In the genomic region with DNA sequence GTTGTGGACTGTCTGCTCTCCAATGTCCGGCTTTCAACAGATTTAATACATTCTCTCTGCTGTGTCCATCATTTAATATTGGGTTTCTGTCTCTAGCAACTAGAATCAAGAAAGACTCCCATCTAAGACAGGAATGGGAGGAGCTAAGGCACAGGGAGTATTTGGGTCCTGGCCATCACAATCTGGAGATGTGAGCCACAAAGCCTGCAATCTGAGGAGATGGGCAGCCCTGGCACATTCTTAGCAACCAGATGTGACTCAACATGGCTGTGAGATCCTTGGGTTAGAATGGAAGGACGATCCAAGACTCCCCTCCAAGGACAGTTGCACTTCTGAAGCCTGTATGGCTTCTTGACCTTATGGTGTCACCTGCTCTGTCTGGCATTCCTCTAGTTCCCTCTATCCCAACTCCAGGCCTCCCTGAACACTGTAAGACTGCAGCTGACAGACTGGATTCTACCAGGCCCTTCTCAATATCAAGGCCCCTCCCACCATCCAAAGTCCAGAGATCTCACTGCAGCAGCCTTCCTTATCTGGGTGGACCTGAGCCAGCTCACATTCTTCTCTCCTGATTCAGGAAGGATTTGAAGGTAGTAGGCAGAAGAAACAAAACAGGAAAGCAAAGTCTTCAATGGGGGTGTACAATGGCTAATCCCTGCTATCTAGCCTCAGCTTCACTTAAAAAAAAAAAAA, we compare ENCODE assay signal across 18 mouse cellular contexts. TPM values are rescaled to one million over a fixed set of nuclear protein-coding genes. Genes with fewer than 3 reads are reported as not detected.
DNase-seq lines count a peak whose midpoint lies in the region; ATAC-seq and TF ChIP-seq lines count a peak whose summit lies in the region.
"Had no signal": no experiment of that assay in that cellular context is flagged by ENCODE, and none has a peak within 500 bp of the region (broad histone marks: within the 10 kb centered on the region; RNA-seq: fewer than 3 reads in every experiment).

No protein-coding gene starts in this region.

- no peaks in the 10 kb centered on the region for H3K36me3 ChIP-seq in heart, embryonic 14.5 days (ENCODE audit: control insufficient read depth, insufficient read depth, low read length)
- H3K36me3 ChIP-seq in heart, embryonic 10.5 days = no peaks in the 10 kb centered on the region
- H3K36me3 ChIP-seq in intestine, postnatal 0 days (ENCODE audit: control insufficient read depth, insufficient read depth) = no peaks in the 10 kb centered on the region
- H3K36me3 ChIP-seq in stomach, embryonic 15.5 days = no peaks in the 10 kb centered on the region
- H3K36me3 ChIP-seq: liver, embryonic 15.5 days; neural tube, embryonic 13.5 days had no signal

- no peak overlapping the region for H3K4me3 ChIP-seq in heart, embryonic 14.5 days (ENCODE audit: control insufficient read depth in 1 of 2, insufficient read depth in 1 of 2, low read depth in 1 of 2, low read length in 2 of 2)
- no peak overlapping the region for H3K4me3 ChIP-seq in heart, embryonic 10.5 days
- H3K4me3 ChIP-seq in lung, adult 2 months (replicated peaks; ENCODE audit: extremely low read depth, low read depth, low read length) = no peak overlapping the region
- H3K4me3 ChIP-seq in intestine, postnatal 0 days (ENCODE audit: low read depth, low read length) = no peak overlapping the region
- H3K4me3 ChIP-seq in stomach, embryonic 15.5 days (replicated peaks) = no peak overlapping the region
- H3K4me3 ChIP-seq: liver, embryonic 15.5 days; neural tube, embryonic 13.5 days had no signal

- peak; percentile 66 for ATAC-seq in heart, embryonic 14.5 days (ENCODE audit: insufficient number of reproducible peaks, insufficient read depth, low FRiP score, low read depth)
- peak; percentile 86 for ATAC-seq in intestine, postnatal 0 days
- peak; percentile 76 for ATAC-seq in stomach, embryonic 15.5 days (ENCODE audit: insufficient read depth, low FRiP score, low read depth)
- ATAC-seq: activated CD4-positive, CD25-positive, alpha-beta regulatory T cell, adult 4 months; CD4-positive, CD25-positive, alpha-beta regulatory T cell, adult 4 months; forebrain, embryonic 14.5 days had no signal

- no peak for TF ChIP-seq CTCF in lung, adult 2 months (IDR thresholded peaks at IDR 0.05; ENCODE audit: insufficient read depth, low read length)
- no peak for TF ChIP-seq CTCF in intestine, postnatal 0 days (IDR thresholded peaks at IDR 0.05; ENCODE audit: low read depth)

- TF ChIP-seq POLR2A in lung, adult 2 months (IDR thresholded peaks at IDR 0.05; ENCODE audit: borderline replicate concordance, extremely low read depth, low read depth, low read length) = no peak

- no peaks in the 10 kb centered on the region for H3K27me3 ChIP-seq in heart, embryonic 14.5 days (ENCODE audit: control insufficient read depth, insufficient read depth, low read length)
- H3K27me3 ChIP-seq in heart, embryonic 10.5 days (ENCODE audit: insufficient read depth, poor library complexity, severe bottlenecking) = no peaks in the 10 kb centered on the region
- no peaks in the 10 kb centered on the region for H3K27me3 ChIP-seq in intestine, postnatal 0 days (replicated peaks; ENCODE audit: control insufficient read depth, insufficient read depth, low read length)
- H3K27me3 ChIP-seq in stomach, embryonic 15.5 days (replicated peaks) = no peaks in the 10 kb centered on the region
- H3K27me3 ChIP-seq: liver, embryonic 15.5 days; neural tube, embryonic 13.5 days had no signal

- WGBS in heart, embryonic 14.5 days = 50% methylated on average over 2 of the region's 2 CpGs
- 53% methylated on average over 2 of the region's 2 CpGs for WGBS in heart, embryonic 10.5 days
- 63% methylated on average over 2 of the region's 2 CpGs for WGBS in lung, adult 2 months
- 51% methylated on average over 2 of the region's 2 CpGs for WGBS in intestine, postnatal 0 days
- WGBS in stomach, embryonic 15.5 days = 71% methylated on average over 2 of the region's 2 CpGs

- H3K4me1 ChIP-seq in heart, embryonic 14.5 days (ENCODE audit: control insufficient read depth in 2 of 2, insufficient read depth in 2 of 2, low read length in 2 of 2) = peaks cover 20 to 28% of the 10 kb centered on the region in 2 experiments
- H3K4me1 ChIP-seq in heart, embryonic 10.5 days = peaks cover 26% of the 10 kb centered on the region
- H3K4me1 ChIP-seq in lung, adult 2 months (ENCODE audit: control insufficient read depth, insufficient read depth, low read length) = no peaks in the 10 kb centered on the region; the same call in 1 of the 2 replicates
- 0 out of 2 replicates have a peak, but pooled peaks cover 15% of the 10 kb centered on the region for H3K4me1 ChIP-seq in intestine, postnatal 0 days (replicated peaks; ENCODE audit: control insufficient read depth, insufficient read depth, low read length)
- peaks cover 9% of the 10 kb centered on the region; the same call in 1 of the 2 replicates for H3K4me1 ChIP-seq in stomach, embryonic 15.5 days

- H3K9me3 ChIP-seq in heart, embryonic 14.5 days (ENCODE audit: control insufficient read depth, low read length) = no peaks in the 10 kb centered on the region
- H3K9me3 ChIP-seq in heart, embryonic 10.5 days = no peaks in the 10 kb centered on the region
- no peaks in the 10 kb centered on the region for H3K9me3 ChIP-seq in intestine, postnatal 0 days (ENCODE audit: control insufficient read depth)
- H3K9me3 ChIP-seq in stomach, embryonic 15.5 days = no peaks in the 10 kb centered on the region
- H3K9me3 ChIP-seq: liver, embryonic 15.5 days; neural tube, embryonic 13.5 days had no signal

- DNase-seq in heart, embryonic 10.5 days (ENCODE audit: low spot score) = no peak
- peak; percentile 32 for DNase-seq in lung, postnatal 25 days (ENCODE audit: low spot score)
- no peak for DNase-seq in lung, adult 2 months
- no peak for DNase-seq in testis, postnatal 14 days (ENCODE audit: low spot score)
- no peak for DNase-seq in right cerebral cortex, postnatal 14 days
- DNase-seq: cerebellum, adult 9-11 months; embryo, embryonic 11 days; gastrocnemius, postnatal 14 days; left cerebral cortex, postnatal 4 days; retina, postnatal 1 day had no signal

- peak overlapping the region; percentile 75 to 79 for H3K27ac ChIP-seq in heart, embryonic 14.5 days (replicated peaks in 1 of 2; ENCODE audit: control insufficient read depth in 1 of 2, insufficient read depth in 1 of 2, low read depth in 2 of 2, low read length in 2 of 2)
- no peak overlapping the region for H3K27ac ChIP-seq in heart, embryonic 10.5 days
- peak overlapping the region; percentile 79 for H3K27ac ChIP-seq in intestine, postnatal 0 days (ENCODE audit: low read depth, low read length)
- H3K27ac ChIP-seq in stomach, embryonic 15.5 days = peak overlapping the region; percentile 74; the same call in 1 of the 2 replicates
- H3K27ac ChIP-seq: liver, embryonic 15.5 days; neural tube, embryonic 13.5 days had no signal

- no peak overlapping the region for H3K4me2 ChIP-seq in heart, embryonic 14.5 days (ENCODE audit: low read length)
- 0 out of 2 replicates have a peak overlapping the region, but pooled peaks have one; percentile 30 for H3K4me2 ChIP-seq in intestine, postnatal 0 days (replicated peaks; ENCODE audit: low read depth)
- no peak overlapping the region for H3K4me2 ChIP-seq in stomach, embryonic 15.5 days
- H3K4me2 ChIP-seq: liver, embryonic 15.5 days; neural tube, embryonic 13.5 days had no signal

- H3K9ac ChIP-seq in heart, embryonic 14.5 days (ENCODE audit: low read length) = no peak overlapping the region
- no peak overlapping the region for H3K9ac ChIP-seq in intestine, postnatal 0 days (ENCODE audit: low read depth, low read length)
- H3K9ac ChIP-seq in stomach, embryonic 15.5 days = no peak overlapping the region
- H3K9ac ChIP-seq: liver, embryonic 15.5 days had no signal

RNA-seq across cellular contexts. Expression of gene Arfgap1, which starts 4.3 kb away (rescaled TPM):
- polyA plus RNA-seq in heart, embryonic 14.5 days (2014; fragmentation: Nextera tagmentation; extraction: Ambion mirVana) = 53.7 and 59.0 TPM in 2 replicates
- polyA plus RNA-seq in heart, embryonic 10.5 days (2016; fragmentation: Nextera tagmentation; extraction: Ambion mirVana) = 101 and 104 TPM in 2 replicates
- polyA plus RNA-seq in lung, adult 2 months (2012; rRNA removed) = 38.6 and 46.3 TPM in 2 replicates
- polyA plus RNA-seq in intestine, postnatal 0 days (2015; fragmentation: Nextera tagmentation; extraction: Ambion mirVana) = 44.0 and 51.9 TPM in 2 replicates
- 92.7 and 103 TPM in 2 replicates for polyA plus RNA-seq in stomach, embryonic 15.5 days (2015; fragmentation: Nextera tagmentation; extraction: Ambion mirVana)

RNA-seq across cellular contexts. Expression of gene Nkain4, which starts 8.3 kb away (rescaled TPM):
- polyA plus RNA-seq in heart, embryonic 14.5 days (2014; fragmentation: Nextera tagmentation; extraction: Ambion mirVana) = 47.5 and 57.4 TPM in 2 replicates
- 19.3 and 24.4 TPM in 2 replicates for polyA plus RNA-seq in heart, embryonic 10.5 days (2016; fragmentation: Nextera tagmentation; extraction: Ambion mirVana)
- polyA plus RNA-seq in lung, adult 2 months (2012; rRNA removed) = 87.4 and 123 TPM in 2 replicates
- 22.9 and 25.9 TPM in 2 replicates for polyA plus RNA-seq in intestine, postnatal 0 days (2015; fragmentation: Nextera tagmentation; extraction: Ambion mirVana)
- 50.8 and 52.4 TPM in 2 replicates for polyA plus RNA-seq in stomach, embryonic 15.5 days (2015; fragmentation: Nextera tagmentation; extraction: Ambion mirVana)
- polyA plus RNA-seq: activated CD4-positive, CD25-positive, alpha-beta regulatory T cell, adult 4 months; CD4-positive, CD25-positive, alpha-beta regulatory T cell, adult 4 months had no signal

RNA-seq across cellular contexts. Expression of gene Col20a1, which starts 23.6 kb away (rescaled TPM):
- 0.12 and 0.36 TPM in 2 replicates for polyA plus RNA-seq in heart, embryonic 14.5 days (2014; fragmentation: Nextera tagmentation; extraction: Ambion mirVana)
- 0.11 and 0.20 TPM in 2 replicates for polyA plus RNA-seq in heart, embryonic 10.5 days (2016; fragmentation: Nextera tagmentation; extraction: Ambion mirVana)
- 3.2 TPM in 2 replicates for polyA plus RNA-seq in lung, adult 2 months (2012; rRNA removed)
- 0.43 and 0.80 TPM in 2 replicates for polyA plus RNA-seq in intestine, postnatal 0 days (2015; fragmentation: Nextera tagmentation; extraction: Ambion mirVana)
- 0.71 and 1.1 TPM in 2 replicates for polyA plus RNA-seq in stomach, embryonic 15.5 days (2015; fragmentation: Nextera tagmentation; extraction: Ambion mirVana)

RNA-seq across cellular contexts. Expression of gene Birc7, which starts 33.9 kb away (rescaled TPM):
- polyA plus RNA-seq in heart, embryonic 14.5 days (2014; fragmentation: Nextera tagmentation; extraction: Ambion mirVana) = 0.39 TPM in 1 of 2 replicates, not detected in the other
- 0.09 TPM in 1 of 2 replicates, not detected in the other for polyA plus RNA-seq in heart, embryonic 10.5 days (2016; fragmentation: Nextera tagmentation; extraction: Ambion mirVana)
- not detected in 2 replicates for polyA plus RNA-seq in lung, adult 2 months (2012; rRNA removed)
- polyA plus RNA-seq in intestine, postnatal 0 days (2015; fragmentation: Nextera tagmentation; extraction: Ambion mirVana) = not detected in 2 replicates
- 0.14 TPM in 1 of 2 replicates, not detected in the other for polyA plus RNA-seq in stomach, embryonic 15.5 days (2015; fragmentation: Nextera tagmentation; extraction: Ambion mirVana)
- polyA plus RNA-seq: activated CD4-positive, CD25-positive, alpha-beta regulatory T cell, adult 4 months; CD4-positive, CD25-positive, alpha-beta regulatory T cell, adult 4 months; forebrain, embryonic 14.5 days; liver, embryonic 15.5 days had no signal

RNA-seq across cellular contexts. Expression of gene Ythdf1, which starts 42.0 kb away (rescaled TPM):
- 42.6 and 45.7 TPM in 2 replicates for polyA plus RNA-seq in heart, embryonic 14.5 days (2014; fragmentation: Nextera tagmentation; extraction: Ambion mirVana)
- polyA plus RNA-seq in heart, embryonic 10.5 days (2016; fragmentation: Nextera tagmentation; extraction: Ambion mirVana) = 42.3 and 43.9 TPM in 2 replicates
- polyA plus RNA-seq in lung, adult 2 months (2012; rRNA removed) = 28.2 and 42.9 TPM in 2 replicates
- 24.2 and 26.8 TPM in 2 replicates for polyA plus RNA-seq in intestine, postnatal 0 days (2015; fragmentation: Nextera tagmentation; extraction: Ambion mirVana)
- polyA plus RNA-seq in stomach, embryonic 15.5 days (2015; fragmentation: Nextera tagmentation; extraction: Ambion mirVana) = 51.0 and 52.9 TPM in 2 replicates
